Mouse (Mus musculus): ENCODE data around the gene Hnrnpll.
A peak's percentile ranks its signal among the peaks of the same experiment; 100 is the strongest.

Gene Hnrnpll

DNA sequence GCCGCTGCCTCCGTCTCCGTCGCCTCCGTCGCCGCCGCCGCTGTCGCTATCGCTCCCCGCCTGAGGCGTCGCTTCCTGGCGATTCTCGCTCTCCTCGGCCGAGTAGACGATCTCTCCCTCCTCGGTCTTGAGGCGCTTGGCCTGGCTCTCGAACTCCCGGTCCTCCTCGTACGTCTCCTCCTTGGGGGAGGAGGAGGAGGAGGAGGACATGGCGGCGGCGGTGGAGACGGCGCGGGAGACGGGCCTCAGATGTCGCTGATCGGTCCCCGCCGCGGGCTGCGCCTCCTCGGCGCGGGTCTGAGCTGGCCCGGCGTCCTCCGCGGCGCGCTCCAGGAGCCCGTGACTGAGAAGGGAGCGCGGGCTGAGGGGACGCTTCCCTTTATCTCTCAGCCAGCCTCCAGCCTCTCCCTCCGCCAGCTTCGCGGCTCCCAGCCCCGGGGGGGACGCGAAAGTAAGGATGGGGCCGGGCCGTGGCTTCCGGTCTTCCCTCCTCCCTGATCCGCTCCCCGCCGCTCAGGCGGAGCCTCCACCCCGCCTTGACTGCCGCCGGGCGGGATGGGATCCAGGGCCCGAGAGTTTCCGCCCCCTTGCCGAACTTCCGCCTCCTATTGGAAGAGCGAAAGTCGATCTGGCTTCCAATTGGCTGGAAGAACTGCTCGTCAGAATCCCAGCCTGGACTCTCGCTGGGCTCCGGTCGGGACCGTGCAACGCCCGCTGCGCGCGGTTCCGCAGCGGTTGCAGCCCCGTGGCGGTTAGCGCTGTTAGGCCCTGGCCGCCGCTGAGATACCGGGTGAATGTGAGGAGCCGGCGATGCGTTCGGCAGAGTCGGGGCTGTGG, at the start of gene Hnrnpll:
Gene Hnrnpll, minus strand, starts transcription at position 552 of the 837 bp plus-strand sequence.
- peak; percentile 97 for DNase-seq

DNA sequence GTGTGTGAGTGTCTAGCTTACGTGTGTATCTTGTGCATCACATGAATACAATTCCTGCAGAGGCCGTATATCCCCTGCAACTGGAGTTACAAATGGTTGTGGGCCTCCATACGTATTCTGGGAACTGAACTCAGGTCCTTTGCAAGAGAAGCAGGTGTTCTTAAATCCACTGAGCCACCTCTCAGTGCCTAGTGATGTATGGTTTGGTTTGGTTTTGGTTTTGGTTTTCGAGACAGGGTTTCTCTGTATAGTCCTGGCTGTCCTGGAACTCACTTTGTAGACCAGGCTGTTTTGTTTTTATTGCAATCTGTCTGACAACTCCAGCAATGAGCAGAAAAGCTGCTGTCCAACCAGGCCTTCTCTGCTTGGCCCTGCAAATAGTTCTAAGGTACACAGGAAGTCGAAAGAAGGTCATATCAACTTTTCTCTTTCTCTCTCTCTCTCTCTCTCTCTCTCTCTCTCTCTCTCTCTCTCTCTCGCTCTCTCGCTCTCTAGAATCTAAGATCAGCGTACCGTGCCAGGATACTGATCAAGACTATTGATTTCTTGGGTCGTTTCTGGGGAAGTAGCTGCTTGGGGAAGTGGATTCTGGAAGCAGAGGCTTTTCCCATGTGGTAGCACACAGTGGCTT, 43.3 kb upstream of the Hnrnpll start:
- no peak for DNase-seq

DNA sequence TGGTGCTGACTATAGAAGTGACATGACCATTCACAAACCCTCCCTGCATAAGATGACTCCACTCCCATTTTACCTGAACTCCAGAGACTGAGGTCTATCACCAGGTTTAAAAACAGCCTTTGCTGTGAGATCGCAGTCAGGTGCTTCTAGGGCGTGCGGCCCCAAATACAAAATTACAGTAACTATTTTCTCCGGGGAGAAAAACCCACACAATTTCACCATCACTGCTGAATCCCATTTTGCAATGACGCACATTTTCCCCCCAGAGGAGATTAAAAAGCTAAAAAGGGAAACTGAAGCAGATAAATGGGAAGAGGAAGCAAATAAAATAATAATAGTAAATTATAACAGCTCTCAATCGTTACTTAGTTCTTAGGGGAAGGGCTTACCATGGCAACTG, 37.7 kb upstream of the Hnrnpll start:
- no peak for DNase-seq

- no peak for DNase-seq
These were observed 35.1 kb upstream of the Hnrnpll start for GRCm38 (mm10) chr17:80097221-80097620.

- DNase-seq: no peak
These were observed 34.6 kb upstream of the Hnrnpll start for GRCm38 (mm10) chr17:80096720-80097114.

GRCm38 (mm10) chr17:80096043-80096719, 34.0 kb upstream of the Hnrnpll start:
- peak; percentile 26 for DNase-seq

DNA sequence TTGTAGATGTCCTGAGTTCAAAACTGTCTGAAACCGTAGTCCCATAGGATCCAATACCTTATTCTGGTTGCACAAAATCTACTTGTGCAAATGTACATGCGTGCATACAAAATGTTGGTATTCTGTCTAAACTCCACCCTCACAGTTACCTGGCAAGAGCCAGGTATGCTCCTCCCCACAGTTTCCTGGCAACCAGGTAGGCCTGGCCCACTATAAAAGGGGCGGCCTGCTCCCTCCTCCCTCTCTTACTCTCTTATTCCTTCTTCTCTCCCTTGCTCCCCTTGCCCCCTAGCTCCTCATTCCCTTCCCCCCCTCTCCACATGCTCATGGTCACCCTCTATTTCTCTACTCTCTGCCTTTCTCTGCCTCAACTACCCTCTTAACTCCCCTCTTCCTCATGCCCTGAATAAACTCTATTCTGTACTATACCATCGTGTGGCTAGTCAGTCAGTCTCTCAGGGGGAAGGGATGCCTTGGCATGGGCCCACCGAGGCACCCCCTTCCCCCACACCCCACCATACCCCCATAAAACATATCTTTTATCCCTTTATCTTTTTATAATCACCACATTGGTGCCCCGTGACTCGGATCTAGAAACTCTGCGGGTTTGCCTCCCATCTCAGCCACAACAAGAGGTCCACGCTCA, 33.2 kb upstream of the Hnrnpll start:
- DNase-seq: no peak

GRCm38 (mm10) chr17:80091879-80092549, 29.9 kb upstream of the Hnrnpll start:
- no peak for DNase-seq

DNA sequence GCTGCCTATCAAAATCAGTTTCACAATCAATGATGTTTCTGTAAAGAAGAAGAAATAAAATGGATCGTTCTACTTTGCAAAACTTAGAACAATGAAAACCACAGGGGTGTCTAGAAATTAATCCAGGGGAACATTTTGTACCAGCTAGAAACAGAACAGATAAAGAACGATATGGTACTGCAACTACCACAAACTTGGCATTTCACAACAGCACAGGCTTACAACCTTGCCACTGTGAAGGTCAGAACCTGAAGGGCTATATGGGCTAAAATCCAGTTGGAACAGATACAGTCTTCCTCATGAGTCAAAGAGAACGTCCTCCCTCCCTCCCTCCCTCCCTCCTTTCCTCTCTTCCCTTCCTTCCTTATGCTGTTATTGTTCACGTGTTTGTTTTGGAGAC, 28.4 kb upstream of the Hnrnpll start:
- no peak for DNase-seq

- DNase-seq: no peak
These were observed 26.0 kb upstream of the Hnrnpll start for GRCm38 (mm10) chr17:80088168-80088567.

- DNase-seq: no peak
These were observed 24.5 kb upstream of the Hnrnpll start for GRCm38 (mm10) chr17:80086591-80086990.

DNA sequence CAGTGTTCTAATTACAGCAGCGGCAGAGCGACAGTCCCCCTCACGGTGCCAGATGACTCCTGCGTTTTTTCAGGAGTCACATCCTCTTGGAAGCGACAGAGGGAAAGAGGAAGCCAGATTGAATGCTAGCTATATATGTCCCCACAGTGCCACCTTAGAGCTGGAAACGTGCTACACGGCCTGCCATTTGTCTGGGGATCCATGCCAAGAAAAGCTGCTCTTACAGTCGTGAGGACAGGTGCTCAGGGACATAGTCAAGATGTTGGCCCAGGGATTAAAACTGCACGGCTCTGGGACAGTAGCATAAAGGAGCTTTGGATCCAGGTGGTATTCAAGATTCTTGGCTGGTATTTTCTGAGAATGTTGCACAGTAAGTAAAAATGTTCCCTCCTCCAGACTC, 22.3 kb upstream of the Hnrnpll start:
- no peak for DNase-seq

DNA sequence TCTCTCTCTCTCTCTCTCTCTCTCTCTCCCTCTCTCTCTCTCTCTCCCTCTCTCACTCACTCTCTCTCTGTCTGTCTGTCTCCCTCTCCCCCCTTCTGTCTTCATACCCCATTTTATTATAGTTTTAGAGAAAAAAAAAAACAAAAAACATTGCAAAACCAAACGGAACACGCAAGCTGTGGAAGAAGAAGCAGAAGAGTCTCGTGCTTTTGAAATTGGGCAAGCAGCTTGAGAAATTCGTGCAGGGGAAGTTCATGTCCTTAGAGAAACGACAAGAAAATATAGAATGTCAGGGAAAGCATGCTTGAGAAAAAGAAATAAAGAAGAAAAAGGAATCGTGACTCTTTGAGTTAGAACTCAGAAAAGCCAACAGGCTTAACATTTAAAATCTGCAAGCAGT, 21.1 kb upstream of the Hnrnpll start:
- no peak for DNase-seq

DNA sequence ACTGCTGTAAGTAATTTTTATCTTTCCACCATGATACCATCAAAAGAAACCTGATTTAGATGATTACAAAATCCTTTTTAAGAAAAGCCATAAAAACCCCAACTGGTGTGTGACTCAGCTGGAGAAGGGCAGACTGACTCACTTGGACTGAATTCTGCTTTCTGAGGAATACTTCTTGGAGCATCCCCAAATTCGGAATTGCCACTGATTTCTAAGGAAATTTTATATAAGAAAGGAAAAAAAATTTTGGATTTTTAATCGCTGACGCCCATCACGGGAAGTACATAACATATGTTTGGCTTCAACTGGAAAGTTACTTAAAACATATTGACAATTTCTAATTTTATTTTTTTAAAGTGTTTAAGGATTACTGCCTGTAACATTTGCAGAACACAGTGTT, 16.6 kb upstream of the Hnrnpll start:
- DNase-seq: no peak

DNA sequence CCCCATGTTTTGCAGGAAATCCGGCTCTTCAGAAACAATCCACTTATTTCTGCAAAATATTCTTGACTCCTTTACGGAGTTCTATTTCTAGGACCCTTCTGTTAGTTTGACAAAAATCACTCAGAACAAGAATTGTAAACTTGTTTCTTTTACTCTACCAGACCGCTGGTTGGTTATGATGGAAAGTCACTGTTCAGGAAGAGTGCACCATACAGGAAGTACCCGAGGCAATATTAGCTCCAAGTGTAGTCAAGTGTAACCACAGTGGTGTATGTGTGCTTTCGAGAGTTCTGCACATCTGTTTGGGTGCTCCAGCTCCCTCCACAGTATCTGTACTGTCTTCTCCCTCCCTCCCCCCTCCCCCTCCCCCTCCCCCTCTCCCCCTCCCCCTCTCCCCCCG, 5.1 kb upstream of the Hnrnpll start:
- no peak for DNase-seq

DNA sequence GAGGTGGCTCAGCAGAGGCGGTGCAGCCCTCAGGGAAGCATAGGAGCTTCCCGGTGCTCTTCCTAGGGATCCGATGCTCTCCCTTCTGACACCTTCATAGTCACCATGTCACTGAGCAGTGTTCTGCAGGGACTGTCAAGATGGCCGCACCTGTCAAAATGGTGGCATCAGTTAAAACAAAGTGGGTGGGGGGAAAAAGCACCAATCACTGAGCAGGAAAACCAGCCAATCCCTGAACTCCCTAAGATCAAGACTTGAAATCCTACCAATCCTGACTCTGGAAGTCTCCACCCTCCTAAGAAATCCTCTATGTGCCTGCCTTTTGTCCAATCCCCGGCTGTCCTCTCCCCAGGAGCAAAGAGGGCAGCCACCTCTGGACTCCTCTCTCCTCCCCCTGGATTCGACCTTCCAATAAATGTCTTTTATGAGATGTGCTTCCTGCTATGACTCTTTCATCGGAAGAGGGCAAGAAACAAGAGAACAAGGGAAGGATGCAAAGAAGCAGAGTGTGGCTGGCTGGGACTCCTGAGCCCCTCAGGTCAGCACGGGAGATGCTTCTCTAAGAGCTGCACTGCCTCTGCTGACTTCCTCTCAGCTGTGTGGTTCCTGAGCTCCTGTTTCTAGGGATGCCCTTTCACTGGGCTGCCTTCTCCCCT, 1.8 kb upstream of the Hnrnpll start:
- DNase-seq: no peak

GRCm38 (mm10) chr17:80063386-80063785, 1.3 kb upstream of the Hnrnpll start:
- no peak for DNase-seq

- no peak for DNase-seq
These were observed 481 bp upstream of the Hnrnpll start for GRCm38 (mm10) chr17:80062620-80063010.

- peak; percentile 79 for DNase-seq
These were observed 1.0 kb downstream of the Hnrnpll start for GRCm38 (mm10) chr17:80060828-80061782.

DNA sequence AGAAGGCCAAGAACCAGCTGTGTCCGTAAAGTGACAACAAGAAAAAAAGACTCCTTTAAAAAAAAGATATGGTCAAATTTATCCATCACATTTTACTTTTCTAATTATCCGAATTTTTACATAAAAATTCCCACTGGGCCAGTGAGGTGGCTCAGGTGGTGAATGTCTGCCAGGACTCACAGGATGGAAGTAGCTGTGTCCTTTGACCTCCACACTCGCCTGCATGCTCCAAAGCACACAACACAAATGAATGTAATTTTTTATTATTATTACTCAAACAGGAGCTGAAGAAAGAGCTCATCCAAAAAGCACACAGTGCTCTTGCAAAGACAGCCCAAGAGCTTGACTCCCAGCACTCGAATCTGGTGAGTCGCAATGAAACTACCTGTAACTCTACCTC, 2.0 kb downstream of the Hnrnpll start:
- no peak for DNase-seq

GRCm38 (mm10) chr17:80059731-80060130, 2.4 kb downstream of the Hnrnpll start:
- DNase-seq: no peak

Measured in thymus, postnatal 25 days (tissue).